Mouse (Mus musculus) ES-E14 (cell line): ENCODE data around the gene Zfp618.

Experiments used
- HCFC1 ChIP-seq: IDR thresholded peaks from 2 replicates; pipeline ENCODE4 v1.6.1; 2012; ENCODE audit warnings: low read length, inconsistent platforms, borderline replicate concordance; ENCODE audit not compliant: insufficient read depth
- MAFK ChIP-seq: IDR thresholded peaks from 2 replicates; pipeline ENCODE4 v1.6.1; 2014; ENCODE audit warnings: mild to moderate bottlenecking, low read depth, low read length, inconsistent platforms; ENCODE audit not compliant: insufficient read depth

DNA sequence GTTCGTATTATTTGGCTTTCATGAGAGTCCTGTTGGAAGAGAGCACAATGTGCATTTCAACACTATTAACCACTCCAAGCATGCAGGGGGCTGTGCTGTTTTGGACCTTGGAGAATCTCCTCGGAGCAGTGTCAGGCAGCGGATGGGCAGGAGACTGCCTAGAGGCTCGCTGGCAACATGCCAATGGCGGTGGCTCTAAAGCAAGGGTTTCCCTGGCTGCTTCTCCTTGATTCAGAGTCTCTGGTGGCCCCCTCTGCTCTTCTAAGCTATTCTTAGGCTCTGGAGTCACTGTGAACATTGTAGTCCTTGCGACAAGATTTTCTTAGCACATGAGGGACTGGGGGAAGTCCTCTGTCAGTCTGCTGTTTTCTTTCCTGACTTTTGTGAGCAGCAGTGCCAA lies 33.5 kb downstream of the Zfp618 start:
- no peak for TF ChIP-seq HCFC1
- no peak for TF ChIP-seq MAFK
